ENCODE assay signal across 10 mouse cellular contexts in genomic region chr12:112700522-112700921, GRCm38 (mm10). TPM values are rescaled to one million over a fixed set of nuclear protein-coding genes. Genes with fewer than 3 reads are reported as not detected.
DNase-seq lines count a peak whose midpoint lies in the region; ATAC-seq and TF ChIP-seq lines count a peak whose summit lies in the region.
"Had no signal": no experiment of that assay in that cellular context is flagged by ENCODE, and none has a peak within 500 bp of the region (broad histone marks: within the 10 kb centered on the region; RNA-seq: fewer than 3 reads in every experiment).

No protein-coding gene starts in this region.

- peaks cover 19% of the 10 kb centered on the region for H3K27me3 ChIP-seq in embryonic facial prominence, embryonic 13.5 days
- H3K27me3 ChIP-seq in hindbrain, embryonic 11.5 days (ENCODE audit: control insufficient read depth, insufficient read depth, low read length) = peaks cover 11% of the 10 kb centered on the region
- H3K27me3 ChIP-seq in myocyte (ENCODE audit: control insufficient read depth, insufficient read depth, insufficient read length) = no peaks in the 10 kb centered on the region

- H3K27ac ChIP-seq in embryonic facial prominence, embryonic 13.5 days = peak overlapping the region; percentile 64
- no peak overlapping the region for H3K27ac ChIP-seq in hindbrain, embryonic 11.5 days (ENCODE audit: low read depth, low read length)
- H3K27ac ChIP-seq: macrophage had no signal

- no peak for TF ChIP-seq POLR2A in myocyte (IDR thresholded peaks at IDR 0.05; ENCODE audit: insufficient read length, low read depth)

- H3K79me2 ChIP-seq in myocyte (ENCODE audit: control insufficient read depth, insufficient read depth) = no peaks in the 10 kb centered on the region

- no peak overlapping the region for H3ac ChIP-seq in myocyte (ENCODE audit: control insufficient read depth, insufficient read length)

- no peaks in the 10 kb centered on the region for H3K9me3 ChIP-seq in embryonic facial prominence, embryonic 13.5 days
- H3K9me3 ChIP-seq in hindbrain, embryonic 11.5 days (ENCODE audit: control insufficient read depth, low read length) = no peaks in the 10 kb centered on the region

- H3K36me3 ChIP-seq in embryonic facial prominence, embryonic 13.5 days = no peaks in the 10 kb centered on the region
- H3K36me3 ChIP-seq in hindbrain, embryonic 11.5 days (ENCODE audit: control insufficient read depth, insufficient read depth, low read length) = no peaks in the 10 kb centered on the region
- H3K36me3 ChIP-seq in myocyte (ENCODE audit: control insufficient read depth, insufficient read depth) = no peaks in the 10 kb centered on the region

- peaks cover 20% of the 10 kb centered on the region for H3K4me1 ChIP-seq in embryonic facial prominence, embryonic 13.5 days
- H3K4me1 ChIP-seq in hindbrain, embryonic 11.5 days (replicated peaks; ENCODE audit: control insufficient read depth, insufficient read depth, low read length) = peaks cover 5% of the 10 kb centered on the region

- H3K9ac ChIP-seq in embryonic facial prominence, embryonic 13.5 days = peak overlapping the region; percentile 54
- H3K9ac ChIP-seq in hindbrain, embryonic 11.5 days (ENCODE audit: low read depth, low read length) = peak overlapping the region; percentile 11; the same call in 1 of the 2 replicates

- H3K4me2 ChIP-seq in embryonic facial prominence, embryonic 13.5 days = peak overlapping the region; percentile 48
- H3K4me2 ChIP-seq in hindbrain, embryonic 11.5 days (replicated peaks; ENCODE audit: low read depth, low read length) = peak overlapping the region; percentile 11; the same call in 1 of the 2 replicates
- H3K4me2 ChIP-seq in myocyte (ENCODE audit: low read depth) = peak overlapping the region; percentile 45

- peak; percentile 29 to 61 for DNase-seq in kidney, postnatal 4 days
- DNase-seq in kidney, postnatal 36 days = no peak
- DNase-seq in hindbrain, embryonic 11.5 days (ENCODE audit: low spot score) = peak; percentile 34
- DNase-seq in cerebellum, postnatal 14 days = no peak
- DNase-seq in thymus, postnatal 0 days (ENCODE audit: low spot score) = no peak
- no peak for DNase-seq in layer of hippocampus, postnatal 14 days (ENCODE audit: low spot score in 2 of 2)
- DNase-seq: cerebellum, adult 9-11 months had no signal

- 6% methylated on average over 15 of the region's 15 CpGs for WGBS in embryonic facial prominence, embryonic 13.5 days
- WGBS in hindbrain, embryonic 11.5 days = 15% methylated on average over 15 of the region's 15 CpGs

- no peak overlapping the region for H3K4me3 ChIP-seq in embryonic facial prominence, embryonic 13.5 days
- H3K4me3 ChIP-seq in hindbrain, embryonic 11.5 days (ENCODE audit: low read depth, low read length) = no peak overlapping the region
- H3K4me3 ChIP-seq in myocyte = no peak overlapping the region

- peak; percentile 74 for ATAC-seq in embryonic facial prominence, embryonic 13.5 days (ENCODE audit: insufficient number of reproducible peaks, insufficient read depth, low FRiP score, low TSS enrichment, low read depth)
- no peak for ATAC-seq in hindbrain, embryonic 11.5 days (ENCODE audit: low FRiP score)

TF ChIP-seq in myocyte, 11 proteins besides CTCF, POLR2A, EP300 and RAD21:
- TF ChIP-seq MYOG (IDR thresholded peaks at IDR 0.05; ENCODE audit: control insufficient read depth in 1 of 3, insufficient read depth in 1 of 3, insufficient read length in 2 of 3, low read depth in 2 of 3) (peak in 1 of 3 experiments; percentile 68), USF1 (IDR thresholded peaks at IDR 0.05; ENCODE audit: low read depth) (no peak), SRF (IDR thresholded peaks at IDR 0.05; ENCODE audit: control insufficient read depth, insufficient read length, low read depth) (no peak), MYOD1 (IDR thresholded peaks at IDR 0.05; ENCODE audit: control insufficient read depth in 1 of 3, insufficient read length in 2 of 3, low read depth in 2 of 3) (peak in 2 of 3 experiments; percentile 19 to 64), TCF12 (IDR thresholded peaks at IDR 0.05; ENCODE audit: insufficient read depth, poor library complexity, severe bottlenecking) (no peak), REST (IDR thresholded peaks at IDR 0.05; ENCODE audit: insufficient read depth, insufficient read length) (no peak), MAX (IDR thresholded peaks at IDR 0.05; ENCODE audit: low read depth) (no peak), TCF3 (IDR thresholded peaks at IDR 0.05; ENCODE audit: insufficient read length, low read depth) (no peak)

RNA-seq across cellular contexts. Expression of gene Cep170b, which starts 19.7 kb away (rescaled TPM):
- 13.8 and 16.7 TPM in 2 replicates for polyA plus RNA-seq in embryonic facial prominence, embryonic 13.5 days (2015; fragmentation: Nextera tagmentation; extraction: Ambion mirVana)
- polyA plus RNA-seq in hindbrain, embryonic 11.5 days (2014; fragmentation: Nextera tagmentation; extraction: Ambion mirVana) = 8.5 and 8.7 TPM in 2 replicates
- polyA plus RNA-seq in myocyte (2012; fragmentation: generic; extraction: Trizol) = 22.8 TPM
- polyA plus RNA-seq in thymus, postnatal 0 days (2015; fragmentation: Nextera tagmentation; extraction: Ambion mirVana) = 4.3 and 4.9 TPM in 2 replicates
- 100 to 1,000 TPM; 178 to 193 TPM for total RNA-seq in layer of hippocampus, postnatal 14 days (2021)

RNA-seq across cellular contexts. Expression of gene Zbtb42, which starts 21.9 kb away (rescaled TPM):
- 2.3 and 3.1 TPM in 2 replicates for polyA plus RNA-seq in embryonic facial prominence, embryonic 13.5 days (2015; fragmentation: Nextera tagmentation; extraction: Ambion mirVana)
- 4.3 and 7.0 TPM in 2 replicates for polyA plus RNA-seq in hindbrain, embryonic 11.5 days (2014; fragmentation: Nextera tagmentation; extraction: Ambion mirVana)
- 4.4 TPM for polyA plus RNA-seq in myocyte (2012; fragmentation: generic; extraction: Trizol)
- polyA plus RNA-seq in thymus, postnatal 0 days (2015; fragmentation: Nextera tagmentation; extraction: Ambion mirVana) = 2.6 and 2.8 TPM in 2 replicates
- total RNA-seq in layer of hippocampus, postnatal 14 days (2021) = under 1 TPM; 0.43 to 0.55 TPM

RNA-seq across cellular contexts. Expression of gene Akt1, which starts 25.8 kb away (rescaled TPM):
- polyA plus RNA-seq in embryonic facial prominence, embryonic 13.5 days (2015; fragmentation: Nextera tagmentation; extraction: Ambion mirVana) = 49.7 and 60.0 TPM in 2 replicates
- 50.8 and 76.5 TPM in 2 replicates for polyA plus RNA-seq in hindbrain, embryonic 11.5 days (2014; fragmentation: Nextera tagmentation; extraction: Ambion mirVana)
- polyA plus RNA-seq in myocyte (2012; fragmentation: generic; extraction: Trizol) = 352 TPM
- polyA plus RNA-seq in thymus, postnatal 0 days (2015; fragmentation: Nextera tagmentation; extraction: Ambion mirVana) = 60.8 and 80.4 TPM in 2 replicates
- 100 to 1,000 TPM; 153 to 158 TPM for total RNA-seq in layer of hippocampus, postnatal 14 days (2021)

RNA-seq across cellular contexts. Expression of gene Siva1, which starts 56.0 kb away (rescaled TPM):
- polyA plus RNA-seq in embryonic facial prominence, embryonic 13.5 days (2015; fragmentation: Nextera tagmentation; extraction: Ambion mirVana) = 249 and 252 TPM in 2 replicates
- polyA plus RNA-seq in hindbrain, embryonic 11.5 days (2014; fragmentation: Nextera tagmentation; extraction: Ambion mirVana) = 178 and 182 TPM in 2 replicates
- 85.6 TPM for polyA plus RNA-seq in myocyte (2012; fragmentation: generic; extraction: Trizol)
- 174 and 203 TPM in 2 replicates for polyA plus RNA-seq in thymus, postnatal 0 days (2015; fragmentation: Nextera tagmentation; extraction: Ambion mirVana)
- total RNA-seq in layer of hippocampus, postnatal 14 days (2021) = 10 to 100 TPM; 21.6 to 23.4 TPM

RNA-seq across cellular contexts. Expression of gene Pld4, which starts 59.9 kb away (rescaled TPM):
- polyA plus RNA-seq in embryonic facial prominence, embryonic 13.5 days (2015; fragmentation: Nextera tagmentation; extraction: Ambion mirVana) = 6.1 and 7.3 TPM in 2 replicates
- 4.7 and 6.2 TPM in 2 replicates for polyA plus RNA-seq in hindbrain, embryonic 11.5 days (2014; fragmentation: Nextera tagmentation; extraction: Ambion mirVana)
- 0.08 TPM for polyA plus RNA-seq in myocyte (2012; fragmentation: generic; extraction: Trizol)
- 46.2 and 49.3 TPM in 2 replicates for polyA plus RNA-seq in thymus, postnatal 0 days (2015; fragmentation: Nextera tagmentation; extraction: Ambion mirVana)
- 10 to 100 TPM; 10.6 to 13.1 TPM for total RNA-seq in layer of hippocampus, postnatal 14 days (2021)

Comparison
In these comparisons a context has a peak if more than half of its experiments do, and no peak if none do; other contexts are left out.
1. DNase-seq: peak in kidney, postnatal 4 days (2 of 2) and hindbrain, embryonic 11.5 days (single experiment); none in kidney, postnatal 36 days (0 of 2), cerebellum, postnatal 14 days (0 of 2), thymus, postnatal 0 days (single experiment) and layer of hippocampus, postnatal 14 days (0 of 2).
2. Peak in every context shown above with its lines, with median percentiles within 50 percentile points of each other: H3K4me2 ChIP-seq.